Mouse (Mus musculus) heart, embryonic 16.5 days (tissue): Measurements from ENCODE around the gene Ctnna3. TPM values are rescaled to one million over a fixed set of nuclear protein-coding genes. Genes with fewer than 3 reads are reported as not detected.
"Not testable (repeated sequence)": the region's sequence is repeated elsewhere in the genome, so short reads cannot be mapped to it uniquely, and the experiment has no call there.

Source experiments
- ATAC-seq: fragments of 200-750 bp; cut with Nextera tagmentation; replicated peaks from 2 replicates; pipeline ENCODE4 v1.8.0; 2017; ENCODE audit warnings: moderate number of reproducible peaks; ENCODE audit not compliant: insufficient read depth, low FRiP score; ENCODE audit errors: extremely low read depth
- H3K27ac ChIP-seq: fragments of 300-500 bp; sonication (generic); 2 replicates; pipeline ENCODE4 v1.5.1; 2014; ENCODE audit warnings: mild to moderate bottlenecking, low read length, control low read depth, moderate library complexity
- H3K27me3 ChIP-seq: fragments of 300-500 bp; sonication (generic); 2 replicates; pipeline ENCODE4 v1.6.1; 2014; ENCODE audit warnings: low read length, mixed read lengths; ENCODE audit not compliant: control insufficient read depth, insufficient read depth
- H3K36me3 ChIP-seq: fragments of 300-500 bp; sonication (generic); 2 replicates; pipeline ENCODE4 v1.6.1; 2014; ENCODE audit not compliant: control insufficient read depth, insufficient read depth
- H3K4me1 ChIP-seq: fragments of 300-500 bp; sonication (generic); 2 replicates; pipeline ENCODE4 v1.6.1; 2014; ENCODE audit warnings: low read length, mixed read lengths; ENCODE audit not compliant: control insufficient read depth, insufficient read depth
- H3K4me2 ChIP-seq: fragments of 300-500 bp; sonication (generic); 2 replicates; pipeline ENCODE4 v1.6.1; 2014; ENCODE audit warnings: low read depth, mild to moderate bottlenecking, control low read depth, low read length
- H3K4me3 ChIP-seq: fragments of 300-500 bp; sonication (generic); 2 replicates; pipeline ENCODE4 v1.5.1; 2014; ENCODE audit warnings: mild to moderate bottlenecking, control low read depth, low read length
- H3K9ac ChIP-seq: fragments of 300-500 bp; sonication (generic); 2 replicates; pipeline ENCODE4 v1.6.1; 2014; ENCODE audit warnings: low read length, control low read depth
- H3K9me3 ChIP-seq: fragments of 300-500 bp; sonication (generic); replicated peaks from 2 replicates; pipeline ENCODE4 v1.6.1; 2016; ENCODE audit warnings: low read length; ENCODE audit not compliant: control insufficient read depth
- WGBS: fragments of 180-500 bp; shearing (Covaris S2); extraction: QIAGEN DNeasy Blood & Tissue Kit; methylation state at CpG from one replicate; pipeline ENCODE4 v1.1.7; 2014; 5-methylcytosine and 5-hydroxymethylcytosine counted together
- polyA plus RNA-seq: library from polyadenylated mRNA; unstranded; fragments of >200 nt; fragmentation: Nextera tagmentation; extraction: Ambion mirVana; gene quantifications from 2 replicates; pipeline ENCODE4 v1.2.1, GENCODE M21; 2015

The Ctnna3 gene
- polyA plus RNA-seq, 1 experiment from 2014 or later = 27.6 TPM

DNA sequence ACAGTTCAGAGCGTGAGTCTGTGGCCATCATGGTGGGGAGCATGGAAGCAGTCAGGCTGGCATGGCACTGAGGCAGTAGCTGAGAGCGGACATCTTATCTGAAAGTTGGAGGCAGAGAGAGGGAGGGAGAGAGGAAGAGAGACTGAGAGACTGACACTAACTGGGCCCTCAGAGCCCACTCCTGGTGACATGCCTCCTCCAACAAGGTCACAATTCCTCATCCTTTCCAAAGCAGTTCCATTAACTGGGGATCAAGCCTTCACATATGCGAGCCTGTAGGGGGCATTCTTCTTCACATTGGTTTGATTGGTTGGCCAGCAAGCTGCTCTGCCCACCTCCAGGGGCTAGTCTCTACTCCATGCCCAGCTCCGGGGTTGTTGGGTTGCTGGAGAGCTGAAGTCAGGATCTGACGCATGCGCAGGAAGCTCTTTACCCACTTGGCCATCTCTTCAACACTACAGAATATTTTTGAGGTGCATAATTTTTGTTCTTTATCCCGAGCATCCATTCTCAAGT is 1.4 kb downstream of the Ctnna3 start:
- no peak overlapping the region for H3K27ac ChIP-seq
- 0 out of 2 replicates have a peak, but pooled peaks cover 3% of the 10 kb centered on the region for H3K4me1 ChIP-seq
- H3K9me3 ChIP-seq = no peaks in the 10 kb centered on the region
- H3K36me3 ChIP-seq = no peaks in the 10 kb centered on the region
- H3K9ac ChIP-seq = no peak overlapping the region
- no peaks in the 10 kb centered on the region for H3K27me3 ChIP-seq
- no peak for ATAC-seq
- H3K4me2 ChIP-seq = no peak overlapping the region
- no peak overlapping the region for H3K4me3 ChIP-seq
- WGBS = 87% methylated on average over 7 of the region's 7 CpGs

DNA sequence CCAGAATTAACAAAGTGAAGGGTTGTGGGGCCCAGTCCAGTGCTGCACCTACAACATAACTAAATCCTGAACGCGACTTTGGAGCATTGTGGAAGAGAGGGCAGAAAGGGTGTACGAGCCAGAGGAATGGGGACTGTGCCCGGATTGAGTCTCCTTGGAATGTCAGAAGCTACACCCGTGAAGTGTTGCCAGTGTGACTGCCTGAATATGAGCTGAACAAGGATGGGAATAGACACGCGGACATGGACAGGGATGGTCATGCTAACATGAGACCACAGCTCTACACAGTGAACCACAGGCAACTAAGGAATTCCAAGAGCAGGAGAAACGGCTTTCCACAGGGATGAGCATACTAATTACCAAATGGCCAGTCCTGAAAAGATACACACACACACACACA is 2.2 kb downstream of the Ctnna3 start:
- Histone ChIP-seq H3K27ac (no peak overlapping the region), H3K36me3 (no peaks in the 10 kb centered on the region), H3K4me2 (no peak overlapping the region), H3K9me3 (no peaks in the 10 kb centered on the region), H3K4me1 (0 out of 2 replicates have a peak, but pooled peaks cover 3% of the 10 kb centered on the region), H3K27me3 (no peaks in the 10 kb centered on the region), H3K4me3 (no peak overlapping the region), H3K9ac (no peak overlapping the region)
- WGBS = 89% methylated on average over 8 of the region's 8 CpGs
- ATAC-seq = no peak

DNA sequence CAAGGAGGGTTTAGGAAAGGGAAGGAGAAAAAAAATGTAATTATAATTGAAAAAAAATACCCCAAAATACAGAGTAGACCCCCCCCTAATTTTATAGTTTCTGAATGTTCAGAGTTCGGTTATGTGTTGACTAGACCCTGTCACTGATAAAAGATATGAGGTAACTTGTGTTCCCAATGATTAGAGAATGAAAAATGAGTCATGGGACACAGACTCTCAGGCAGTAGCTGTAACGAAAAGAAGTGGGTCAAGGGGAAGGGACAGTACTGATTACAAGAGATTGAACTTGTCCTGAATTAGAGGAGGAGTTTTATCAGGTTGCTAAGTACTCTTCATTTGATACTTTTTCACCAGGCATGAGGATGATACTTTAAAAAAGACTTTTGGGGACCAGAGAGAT is 3.0 kb downstream of the Ctnna3 start:
- Histone ChIP-seq H3K9me3 (no peaks in the 10 kb centered on the region), H3K27me3 (no peaks in the 10 kb centered on the region), H3K4me1 (0 out of 2 replicates have a peak, but pooled peaks cover 3% of the 10 kb centered on the region), H3K9ac (no peak overlapping the region), H3K4me3 (no peak overlapping the region), H3K27ac (no peak overlapping the region), H3K36me3 (no peaks in the 10 kb centered on the region), H3K4me2 (no peak overlapping the region)
- ATAC-seq = no peak
- 37% methylated on average over 2 of the region's 2 CpGs for WGBS

DNA sequence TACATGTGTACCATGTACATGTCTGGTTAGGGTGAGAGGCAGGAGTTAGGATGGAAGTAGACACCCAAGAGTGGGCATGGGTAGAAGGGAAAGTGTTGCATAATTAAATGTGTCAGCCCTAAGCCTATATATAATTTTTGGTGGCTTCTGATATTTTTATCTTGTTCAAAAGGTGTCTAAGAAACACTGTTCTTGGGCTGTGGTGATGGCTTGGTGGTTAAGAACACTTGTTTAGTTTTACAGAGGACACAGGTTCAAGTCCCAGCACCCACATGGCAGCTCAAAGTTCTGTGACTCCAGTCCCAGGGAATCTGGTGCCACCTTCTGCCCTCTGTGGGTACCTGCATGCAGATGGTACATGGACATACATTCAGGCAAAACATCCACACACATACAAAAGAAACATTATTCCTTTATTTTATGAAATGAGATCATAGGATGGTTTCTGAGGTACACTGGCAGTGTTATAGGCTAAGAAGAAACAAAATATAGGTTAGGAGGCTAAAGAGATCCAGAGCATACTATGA is 8.9 kb downstream of the Ctnna3 start:
- H3K9me3 ChIP-seq = no peaks in the 10 kb centered on the region
- no peak for ATAC-seq
- no peak overlapping the region for H3K27ac ChIP-seq

DNA sequence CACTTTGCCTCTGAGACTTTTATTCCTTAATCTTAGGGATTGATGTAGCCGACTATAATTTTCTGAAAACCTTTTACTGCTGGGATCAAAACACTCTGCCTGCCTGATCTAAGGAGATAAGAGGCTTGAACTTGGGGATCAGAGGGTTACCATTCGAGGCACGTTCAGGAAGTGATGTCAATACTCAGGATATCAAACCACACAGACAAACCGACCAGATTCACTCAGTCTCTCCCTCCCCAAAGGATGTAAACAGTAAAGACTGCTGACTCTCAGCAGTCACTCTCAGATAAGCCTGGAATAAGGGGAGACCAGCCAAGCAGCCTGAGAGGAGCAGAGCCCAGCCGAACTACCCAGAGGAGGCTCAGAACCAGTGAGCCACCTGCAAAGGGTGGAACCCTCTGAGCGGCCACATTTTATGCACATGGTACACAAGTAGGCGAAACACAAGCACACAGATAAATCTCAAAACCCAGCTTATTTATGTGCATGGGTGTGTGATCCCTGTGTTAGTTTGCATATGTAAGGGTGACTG is 9.9 kb downstream of the Ctnna3 start:
- H3K4me3 ChIP-seq = no peak overlapping the region
- H3K27me3 ChIP-seq = no peaks in the 10 kb centered on the region
- no peak for ATAC-seq
- H3K27ac ChIP-seq = no peak overlapping the region
- no peaks in the 10 kb centered on the region for H3K9me3 ChIP-seq
- 55% methylated on average over 7 of the region's 7 CpGs for WGBS
- no peaks in the 10 kb centered on the region for H3K36me3 ChIP-seq
- H3K9ac ChIP-seq = no peak overlapping the region
- no peaks in the 10 kb centered on the region for H3K4me1 ChIP-seq
- no peak overlapping the region for H3K4me2 ChIP-seq

More for the DNA sequence above, 8.9 kb downstream of the Ctnna3 start:
- H3K27me3 ChIP-seq = no peaks in the 10 kb centered on the region
- H3K36me3 ChIP-seq = no peaks in the 10 kb centered on the region
- H3K9ac ChIP-seq = no peak overlapping the region
- no peaks in the 10 kb centered on the region for H3K4me1 ChIP-seq
- no peak overlapping the region for H3K4me2 ChIP-seq
- no peak overlapping the region for H3K4me3 ChIP-seq

DNA sequence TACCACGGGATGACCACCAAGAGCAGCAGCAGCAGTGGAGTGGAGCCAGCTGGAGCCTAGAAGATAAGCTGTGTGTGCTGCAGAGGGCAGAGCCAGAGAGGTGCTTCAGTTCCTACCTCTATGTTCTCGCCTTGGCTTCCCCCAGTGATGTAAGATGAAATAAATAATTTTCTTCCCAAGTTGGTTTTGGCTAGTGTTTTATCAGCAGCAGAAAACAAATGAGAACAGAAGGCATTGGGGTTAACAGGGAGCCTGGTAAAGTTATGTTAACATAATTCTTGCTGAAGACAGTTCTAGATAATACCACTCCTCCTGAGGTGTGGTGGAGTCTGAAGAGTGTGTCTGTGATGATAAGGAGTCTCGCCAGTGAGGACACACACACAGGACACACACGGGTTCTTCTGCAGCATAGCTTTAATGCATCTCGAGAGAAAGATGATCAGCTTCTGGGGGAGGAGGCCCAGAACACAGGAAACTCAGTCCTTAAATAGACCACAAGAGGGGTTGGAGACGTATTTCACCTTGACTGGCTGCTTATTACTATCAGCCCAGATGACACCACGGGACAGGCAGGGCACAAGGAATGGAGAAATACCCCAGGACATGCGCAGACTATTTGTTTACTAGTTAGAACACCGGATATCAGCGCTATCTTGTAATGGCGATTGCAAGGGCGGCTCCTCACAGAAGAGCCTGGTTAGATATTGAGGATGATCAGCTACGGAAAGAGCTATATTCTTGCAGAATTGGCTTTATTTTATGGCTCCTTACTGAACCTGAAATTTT is 14.9 kb downstream of the Ctnna3 start:
- H3K9me3 ChIP-seq, H3K36me3 ChIP-seq, H3K4me1 ChIP-seq, H3K4me3 ChIP-seq, H3K4me2 ChIP-seq, H3K9ac ChIP-seq, H3K27ac ChIP-seq, H3K27me3 ChIP-seq, ATAC-seq: not testable (repeated sequence)
- WGBS = 71% methylated on average over 13 of the region's 13 CpGs

DNA sequence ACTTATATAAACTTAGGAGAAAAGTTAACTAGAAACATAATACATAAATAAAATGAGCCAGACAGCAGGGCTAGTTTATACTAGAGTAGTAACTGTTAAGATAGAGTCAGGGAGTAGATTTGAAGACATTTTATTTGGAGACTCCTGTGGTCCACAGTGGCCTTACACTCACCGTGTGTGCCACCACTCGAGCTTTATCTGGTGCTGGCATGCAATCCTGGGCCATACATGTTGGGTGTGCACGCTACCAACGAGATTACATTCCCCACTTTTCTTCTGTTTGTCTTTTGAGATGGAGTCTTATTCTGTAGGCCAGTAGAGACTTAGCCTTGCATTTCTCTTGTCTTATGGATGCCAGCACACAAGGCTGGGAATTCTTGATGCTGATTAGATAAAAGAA is 24.0 kb downstream of the Ctnna3 start:
- Histone ChIP-seq H3K36me3 (no peaks in the 10 kb centered on the region), H3K9me3 (no peaks in the 10 kb centered on the region), H3K9ac (no peak overlapping the region), H3K27ac (no peak overlapping the region), H3K4me2 (no peak overlapping the region), H3K27me3 (no peaks in the 10 kb centered on the region), H3K4me3 (no peak overlapping the region), H3K4me1 (peaks cover 11% of the 10 kb centered on the region; the same call in 1 of the 2 replicates)
- 82% methylated on average over 4 of the region's 4 CpGs for WGBS
- no peak for ATAC-seq

DNA sequence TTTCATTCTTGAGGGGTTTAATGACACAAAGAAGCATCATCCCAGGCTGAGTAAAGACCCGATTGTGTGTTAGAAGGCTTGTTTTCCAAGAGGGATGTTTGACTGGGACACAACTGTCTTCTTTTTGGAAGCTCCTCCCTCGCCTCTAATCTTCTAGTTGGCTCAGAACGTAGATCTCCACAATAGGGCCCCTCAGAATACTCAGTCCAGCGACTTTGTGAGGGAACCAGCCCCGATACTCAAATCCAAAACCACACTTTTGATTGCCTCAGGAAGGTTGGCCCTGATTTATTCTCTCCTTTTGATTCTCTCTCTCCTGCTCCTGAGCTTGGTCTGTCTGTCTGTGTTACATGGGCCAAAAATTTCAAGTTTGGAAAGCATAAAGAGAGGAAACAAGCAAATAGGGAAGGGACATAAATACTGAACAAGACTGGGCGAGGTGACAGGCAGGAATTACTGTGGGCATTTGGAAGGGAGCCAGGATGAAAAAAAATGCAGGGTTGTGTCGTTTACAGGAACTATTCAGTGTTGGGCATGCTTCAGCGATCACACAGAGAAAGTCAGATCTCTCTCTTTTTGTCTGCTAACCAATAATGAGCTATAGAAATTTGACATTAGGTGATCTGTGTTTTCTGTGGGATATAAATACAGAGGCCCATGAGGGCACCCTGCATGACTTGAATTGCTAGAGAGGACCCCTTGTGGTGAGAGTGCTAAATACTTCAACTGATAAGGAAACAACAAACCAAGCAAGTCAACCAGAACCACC is 25.4 kb downstream of the Ctnna3 start:
- H3K9ac ChIP-seq = no peak overlapping the region; the same call in 1 of the 2 replicates
- ATAC-seq = no peak

More for the DNA sequence above, 25.4 kb downstream of the Ctnna3 start:
- peak overlapping the region; percentile 83 for H3K27ac ChIP-seq
- no peaks in the 10 kb centered on the region for H3K9me3 ChIP-seq
- 47% methylated on average over 8 of the region's 8 CpGs for WGBS
- peaks cover 18% of the 10 kb centered on the region for H3K4me1 ChIP-seq
- H3K4me3 ChIP-seq = no peak overlapping the region
- no peaks in the 10 kb centered on the region for H3K36me3 ChIP-seq
- no peak overlapping the region for H3K4me2 ChIP-seq
- no peaks in the 10 kb centered on the region for H3K27me3 ChIP-seq
